Comparison of ENCODE assay signal across 13 mouse cellular contexts in genomic region chr12:105774871-105775270, GRCm38 (mm10). TPM values are rescaled to one million over a fixed set of nuclear protein-coding genes. Genes with fewer than 3 reads are reported as not detected.
DNase-seq lines count a peak whose midpoint lies in the region.
"Had no signal": no experiment of that assay in that cellular context is flagged by ENCODE, and none has a peak within 500 bp of the region (broad histone marks: within the 10 kb centered on the region; RNA-seq: fewer than 3 reads in every experiment).

No protein-coding gene starts in this region.

- DNase-seq in adrenal gland, postnatal 14 days = peak; percentile 62
- DNase-seq in adrenal gland, adult 18-20 months (ENCODE audit: low spot score in 2 of 2) = no peak
- DNase-seq in kidney, postnatal 25 days = peak; percentile 42 to 43
- DNase-seq in kidney, adult 9 months = no peak
- DNase-seq in ovary, postnatal 14 days (ENCODE audit: low spot score) = peak; percentile 31
- DNase-seq in ovary, adult 18-20 months (ENCODE audit: low spot score) = no peak
- peak; percentile 35 to 45 for DNase-seq in kidney, postnatal 36 days
- DNase-seq in heart, adult 11 months = no peak
- DNase-seq: cerebellum, adult 8-10 months; gastrocnemius, postnatal 14 days; heart, adult 2 months; layer of hippocampus, adult 9-11 months; right cerebral cortex, adult 18-20 months had no signal

RNA-seq across cellular contexts. Expression of gene Papola, which starts 9.6 kb away (rescaled TPM):
- 188 and 189 TPM in 2 replicates for total RNA-seq in adrenal gland, postnatal 14 days (2021)
- total RNA-seq in adrenal gland, adult 18-20 months (2021) = 100 to 1,000 TPM; 214 to 222 TPM

Comparison
In these comparisons a context has a peak if more than half of its experiments do, and no peak if none do; other contexts are left out.
1. DNase-seq: peak in adrenal gland, postnatal 14 days (single experiment), kidney, postnatal 25 days (2 of 2), ovary, postnatal 14 days (single experiment) and kidney, postnatal 36 days (2 of 2); none in adrenal gland, adult 18-20 months (0 of 2), kidney, adult 9 months (single experiment), ovary, adult 18-20 months (single experiment) and heart, adult 11 months (single experiment).